Mouse (Mus musculus) right cerebral cortex, adult 2 months (tissue): ENCODE results near the gene Rarres1.

Source experiments
- DNase-seq, 2 experiments: peaks; one replicate each; pipeline ENCODE4 v3.0.0; 2021 to 2022; ENCODE audit warnings: low spot score in 2 of 2

Gene Rarres1

DNA sequence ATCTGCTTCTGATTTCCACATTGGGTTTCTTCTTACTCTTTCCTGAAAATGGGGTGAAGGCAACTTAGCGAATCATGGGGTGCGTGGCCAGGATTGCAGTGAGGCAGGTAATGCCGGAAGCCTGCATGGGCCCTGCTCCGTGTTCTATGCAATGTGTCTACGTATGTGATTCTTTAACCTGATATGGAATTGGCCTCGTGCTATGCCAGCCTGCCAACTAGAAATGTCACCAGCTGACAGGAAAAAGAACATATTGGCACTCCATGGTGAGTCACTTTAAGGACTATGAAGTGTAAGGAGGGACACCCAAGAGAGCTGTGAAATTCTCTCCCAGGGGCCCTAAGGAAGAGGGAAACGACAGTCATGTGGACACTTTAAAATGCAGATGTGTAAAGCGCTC lies 22.2 kb downstream of the Rarres1 start:
- no peak for DNase-seq

DNA sequence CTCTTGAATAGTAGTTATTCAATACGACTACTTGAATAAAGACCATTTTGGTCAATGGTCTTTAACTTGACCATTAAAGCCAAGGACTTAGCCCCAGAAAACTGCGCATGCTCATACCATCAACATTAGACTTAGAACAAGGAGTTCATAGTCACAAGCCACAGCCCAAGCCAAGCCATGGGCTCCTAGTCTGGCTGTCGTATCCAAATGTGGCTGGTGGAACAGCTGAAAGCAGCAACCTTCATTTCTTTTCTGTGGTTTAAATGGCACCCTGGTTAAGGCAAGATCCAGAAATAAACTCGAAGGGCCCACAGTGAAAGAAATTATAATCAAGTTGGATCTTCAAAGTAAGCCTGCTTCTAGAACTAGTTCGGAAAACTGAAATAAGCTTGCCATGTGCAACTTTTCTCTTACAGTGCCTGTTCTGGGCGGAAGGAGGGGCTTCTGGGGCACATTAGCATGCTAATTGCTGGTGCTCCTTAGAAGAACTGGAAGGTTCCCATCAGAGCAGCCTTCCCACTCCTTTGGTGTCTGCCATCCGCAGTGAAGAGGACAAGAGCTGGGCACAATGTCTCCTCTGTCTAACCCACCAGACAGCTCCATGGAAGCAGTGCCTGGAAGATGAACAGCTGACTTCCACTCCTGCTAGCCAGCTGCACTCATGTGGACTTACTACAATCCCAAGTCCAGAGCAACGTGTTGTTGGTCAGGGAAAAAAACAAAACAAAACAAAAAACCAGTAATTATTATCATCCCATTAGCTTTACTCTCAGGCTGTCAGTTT lies 23.0 kb downstream of the Rarres1 start:
- DNase-seq, result no peak

GRCm38 (mm10) chr3:67490156-67490555 lies 25.2 kb downstream of the Rarres1 start:
- no peak for DNase-seq

DNA sequence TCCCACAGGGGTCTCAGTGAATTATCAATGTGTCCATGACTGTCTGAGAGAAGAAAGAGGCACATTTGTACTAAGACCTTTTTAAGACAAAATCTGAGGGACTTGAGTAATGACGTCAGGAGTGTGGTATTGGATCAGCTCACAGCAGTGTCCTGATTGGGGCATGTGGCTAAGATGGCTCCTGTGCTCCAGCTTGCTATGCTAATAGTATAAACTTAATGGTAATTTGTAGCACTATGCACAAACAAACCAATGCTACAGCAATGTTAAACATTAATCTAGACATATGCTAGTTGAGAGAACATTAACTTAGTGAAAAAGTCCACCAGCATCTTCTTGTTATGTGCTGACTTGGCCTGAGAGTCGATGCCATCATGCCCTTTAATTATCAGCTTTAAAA lies 30.1 kb downstream of the Rarres1 start:
- no peak for DNase-seq

- DNase-seq, result no peak
These were observed 32.9 kb downstream of the Rarres1 start for GRCm38 (mm10) chr3:67482400-67482799.

- DNase-seq, result no peak
These were observed 35.5 kb downstream of the Rarres1 start for GRCm38 (mm10) chr3:67479806-67480205.

- DNase-seq, result no peak
These were observed 41.9 kb downstream of the Rarres1 start for GRCm38 (mm10) chr3:67473438-67473837.

DNA sequence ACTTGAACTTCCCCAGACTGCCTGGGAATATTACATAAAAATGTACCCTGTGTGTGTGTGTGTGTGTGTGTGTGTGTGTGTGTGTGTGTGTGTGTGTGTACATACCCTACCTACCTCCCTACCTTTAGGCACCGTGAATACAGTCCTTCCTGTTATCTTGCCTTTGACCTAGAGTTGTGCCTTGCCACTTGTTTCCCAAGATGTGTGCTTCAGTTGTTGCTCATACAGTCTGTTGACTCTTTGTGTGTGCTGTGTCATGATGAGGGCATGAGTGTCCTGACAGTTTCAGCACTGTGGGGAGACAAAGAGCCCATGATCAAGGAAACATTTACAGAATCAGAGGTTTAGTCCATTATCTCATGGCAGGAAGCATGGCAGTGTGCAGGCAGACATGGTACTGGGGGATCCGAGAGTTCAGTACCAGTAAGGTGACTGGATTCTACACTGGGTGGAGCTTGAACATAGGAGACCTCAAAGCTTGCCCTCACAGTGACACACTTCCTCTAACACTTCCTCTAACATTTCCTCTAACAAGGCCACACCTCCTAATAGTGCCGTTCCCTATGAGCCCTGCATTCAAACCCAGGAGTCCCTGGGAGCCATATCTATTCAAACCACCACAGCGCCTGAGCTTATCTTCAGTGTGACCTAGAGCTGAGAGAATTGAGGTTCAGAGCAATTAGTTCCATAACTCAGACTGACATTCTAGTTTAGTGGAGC lies 43.8 kb downstream of the Rarres1 start:
- no peak for DNase-seq

- no peak for DNase-seq
These were observed 48.0 kb downstream of the Rarres1 start for GRCm38 (mm10) chr3:67467281-67467680.

DNA sequence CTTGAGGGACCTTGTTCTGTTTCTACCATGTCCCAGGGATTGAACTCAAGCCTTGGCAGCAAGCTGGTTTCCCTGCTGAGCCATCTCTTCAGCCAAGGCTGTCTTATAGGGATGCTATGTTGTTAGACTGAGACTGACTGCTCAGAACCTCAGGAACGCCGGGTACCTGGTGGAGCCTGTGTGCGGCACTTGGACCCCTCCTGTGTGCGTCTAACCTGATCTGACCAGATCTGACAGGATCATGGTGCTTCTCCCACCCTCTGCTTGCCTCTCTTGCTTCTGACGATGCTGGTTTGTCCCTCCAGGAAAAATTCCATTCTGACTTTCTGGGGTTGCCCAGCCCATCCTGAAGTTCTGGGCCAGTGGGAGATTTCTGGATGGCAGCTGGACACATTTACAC lies 48.7 kb downstream of the Rarres1 start:
- no peak for DNase-seq

- DNase-seq, result peak; percentile 69 to 72
These were observed 51.6 kb downstream of the Rarres1 start, which contains the start of gene Lxn for GRCm38 (mm10) chr3:67463450-67464372. Gene Lxn, minus strand, starts transcription at chr3:67463926.

DNA sequence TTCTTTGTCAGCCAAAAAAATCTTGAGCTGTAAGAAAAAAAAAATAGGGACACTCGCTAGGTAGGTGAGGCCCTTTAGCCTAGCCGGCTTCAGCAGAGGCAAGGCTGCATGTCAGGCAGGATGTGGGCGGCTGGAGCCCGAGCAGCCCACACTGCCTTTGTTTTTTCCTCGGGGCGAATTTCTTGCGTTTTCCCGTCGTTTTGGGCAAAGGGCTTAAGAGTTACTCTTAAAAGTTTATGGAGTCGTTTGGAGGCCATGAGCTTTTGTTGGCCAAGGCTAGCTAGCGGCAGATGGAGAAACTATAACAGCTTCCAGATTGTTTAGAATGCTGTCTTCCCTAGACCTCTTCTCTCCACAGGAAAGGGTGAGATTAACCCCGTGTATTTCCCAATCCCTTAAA lies 52.3 kb downstream of the Rarres1 start:
- no peak for DNase-seq

DNA sequence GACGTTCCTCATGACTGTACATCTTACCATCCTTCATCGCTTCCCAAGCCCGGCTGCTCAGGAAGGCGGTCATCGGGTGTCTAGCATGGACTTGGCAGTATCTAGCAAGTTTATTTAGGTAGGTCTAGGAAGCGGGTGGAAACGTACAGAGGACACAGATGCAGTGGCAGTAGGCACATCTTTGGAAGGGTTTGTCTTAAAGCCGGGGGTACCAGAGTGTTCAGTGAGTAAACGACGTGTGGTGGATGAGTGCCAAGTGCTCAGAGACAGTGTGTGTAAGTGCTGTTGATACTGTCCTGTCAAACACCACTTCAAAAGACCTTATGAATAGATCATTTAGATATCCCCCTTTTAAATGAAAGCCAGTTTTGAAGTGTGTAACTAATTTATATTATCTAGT lies 52.7 kb downstream of the Rarres1 start:
- DNase-seq, result peak in 1 of 2 experiments; percentile 21

DNA sequence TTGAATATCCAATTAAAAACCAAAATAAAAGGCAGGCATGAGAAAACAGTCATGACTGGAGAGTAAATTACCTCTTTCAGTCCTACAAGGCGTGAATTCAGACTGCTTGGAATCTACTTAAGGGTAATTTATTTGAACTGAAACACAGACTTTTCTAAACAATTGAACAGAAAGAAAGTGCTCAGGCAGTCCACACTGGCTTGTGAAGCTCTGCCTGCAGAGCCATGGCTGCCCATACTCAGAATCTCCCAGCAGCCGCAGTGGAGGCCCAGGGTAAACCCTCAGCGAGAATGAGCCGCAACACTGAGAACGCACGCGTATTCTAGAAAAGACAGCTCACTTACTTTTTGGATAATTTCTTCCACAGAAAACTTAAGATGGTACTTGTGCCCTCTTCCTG lies 53.3 kb downstream of the Rarres1 start:
- DNase-seq, result no peak

DNA sequence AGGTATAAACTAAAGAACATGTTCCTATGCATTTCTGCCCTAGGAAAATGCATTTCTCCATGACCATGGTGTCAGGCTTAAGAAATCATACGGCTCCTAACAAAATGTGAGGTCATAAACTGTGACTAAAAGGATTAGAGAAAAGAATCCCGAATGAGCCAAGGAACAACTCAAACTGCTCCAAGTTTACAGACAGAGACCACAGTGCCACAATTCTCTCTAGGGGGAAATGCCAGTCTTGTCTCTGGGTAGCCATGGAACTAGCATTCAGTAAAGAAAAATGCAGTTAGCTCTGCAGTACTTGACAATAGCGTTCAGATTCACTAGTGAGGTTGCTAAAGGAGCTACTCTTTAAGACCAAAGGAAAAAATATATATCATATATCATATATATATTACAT lies 55.4 kb downstream of the Rarres1 start:
- no peak for DNase-seq

DNA sequence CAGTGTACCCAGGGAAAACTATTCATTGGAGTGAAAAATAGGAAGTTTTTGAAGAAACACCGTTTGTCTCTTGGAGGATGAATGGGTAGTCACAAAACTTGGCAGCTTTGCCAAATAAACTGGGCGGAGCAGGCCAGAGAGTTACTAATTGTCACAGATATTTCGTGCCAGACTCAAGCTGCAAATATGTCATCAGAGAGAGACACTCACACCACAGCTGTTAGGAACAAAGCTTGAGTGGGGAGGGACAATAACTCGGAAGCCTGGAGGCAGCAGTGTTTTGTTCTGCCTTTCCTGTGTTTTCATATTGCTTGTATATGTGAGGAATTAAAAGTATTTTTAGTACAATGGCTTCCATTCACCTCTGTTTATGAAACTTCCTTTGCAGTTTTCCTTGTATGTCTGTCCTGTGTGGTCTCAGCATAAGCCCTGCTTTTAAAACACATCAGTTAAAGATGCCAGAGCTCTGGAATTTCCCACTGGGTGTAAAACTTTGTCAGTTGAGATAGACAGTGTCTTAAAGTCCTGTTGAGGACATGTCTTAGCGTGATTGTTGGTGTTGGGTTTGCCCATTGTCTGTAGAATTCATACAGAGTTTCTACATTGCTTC lies 64.6 kb downstream of the Rarres1 start:
- peak in 1 of 2 experiments; percentile 14 for DNase-seq

GRCm38 (mm10) chr3:67449660-67450059 lies 65.7 kb downstream of the Rarres1 start:
- no peak for DNase-seq

DNA sequence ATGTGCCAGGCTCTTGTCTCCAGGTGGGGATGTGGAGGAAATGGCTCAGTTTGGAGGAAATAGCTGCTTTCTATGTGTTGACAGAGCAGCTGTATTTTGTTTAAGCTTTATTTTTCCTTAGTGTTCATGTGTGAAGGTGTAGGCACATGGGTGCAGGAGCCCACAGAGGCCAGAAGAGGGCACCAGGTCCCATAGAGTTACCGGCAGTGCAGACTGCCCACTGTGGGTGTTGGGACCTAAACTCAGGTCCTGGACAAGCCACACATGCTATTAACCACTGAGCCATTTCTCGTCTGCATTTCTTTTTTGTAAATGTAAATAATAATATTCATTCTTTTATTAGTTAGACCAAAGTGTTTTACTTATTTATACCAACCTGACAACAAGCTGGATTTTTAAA lies 68.2 kb downstream of the Rarres1 start:
- no peak for DNase-seq

DNA sequence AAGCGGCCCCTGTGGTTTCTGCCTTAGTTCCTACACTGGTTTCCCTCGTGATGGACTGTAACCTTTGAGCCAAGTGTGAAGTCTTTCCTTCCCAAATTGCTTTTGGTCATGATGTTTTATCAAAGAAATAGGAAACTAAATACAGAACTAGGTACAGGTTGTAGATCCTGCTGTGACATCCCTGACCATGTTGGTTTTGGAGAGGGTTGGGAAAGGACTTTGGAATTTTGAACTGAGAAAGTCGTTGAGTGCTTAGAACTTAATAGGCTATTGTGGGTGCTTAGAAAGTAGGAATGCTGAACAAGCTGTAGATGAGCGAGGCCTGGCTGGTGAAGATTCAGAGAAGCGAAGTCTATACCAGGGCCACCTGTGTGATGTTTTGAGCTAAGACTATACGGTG lies 81.3 kb downstream of the Rarres1 start:
- no peak for DNase-seq

DNA sequence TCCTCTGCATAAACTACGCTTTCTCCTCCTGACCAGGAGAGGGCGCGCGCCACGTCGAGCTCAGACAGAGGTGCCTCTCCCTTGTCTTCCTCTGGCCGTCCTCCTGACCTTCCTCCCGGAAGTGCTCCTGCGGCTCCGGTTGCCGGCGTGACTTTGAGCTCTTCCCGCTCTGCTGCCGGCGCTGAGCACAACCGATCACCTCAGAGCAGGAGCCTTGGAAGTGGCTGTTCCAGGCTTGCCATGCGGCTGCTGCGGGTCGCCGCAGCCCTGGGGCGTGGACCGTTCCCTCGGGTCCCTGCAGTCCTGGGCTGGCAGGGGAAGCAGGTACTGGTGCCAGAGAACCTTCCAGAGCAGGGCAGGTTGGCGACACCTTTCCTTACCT lies 85.3 kb downstream of the Rarres1 start, which contains the start of gene Gfm1:
Gene Gfm1 (plus strand): TSS at position 98 of the 382 bp plus-strand sequence.
- DNase-seq, result peak; percentile 88 to 91

GRCm38 (mm10) chr3:67429338-67429998 lies 85.9 kb downstream of the Rarres1 start:
- no peak for DNase-seq
